Mouse (Mus musculus) olfactory bulb, adult 2 months (tissue): ENCODE results near the gene 4930564D02Rik.

Experiments
- CTCF ChIP-seq: fragments of 200-500 bp; IDR thresholded peaks from 2 replicates; pipeline ENCODE4 v1.5.1; 2012; ENCODE audit warnings: low read depth, mild to moderate bottlenecking, low read length, moderate library complexity; ENCODE audit not compliant: insufficient read depth
- POLR2A ChIP-seq: fragments of 200-500 bp; IDR thresholded peaks from 2 replicates; pipeline ENCODE4 v1.6.1; 2012; ENCODE audit warnings: mild to moderate bottlenecking, low read depth, low read length, moderate library complexity; ENCODE audit not compliant: insufficient read depth

DNA sequence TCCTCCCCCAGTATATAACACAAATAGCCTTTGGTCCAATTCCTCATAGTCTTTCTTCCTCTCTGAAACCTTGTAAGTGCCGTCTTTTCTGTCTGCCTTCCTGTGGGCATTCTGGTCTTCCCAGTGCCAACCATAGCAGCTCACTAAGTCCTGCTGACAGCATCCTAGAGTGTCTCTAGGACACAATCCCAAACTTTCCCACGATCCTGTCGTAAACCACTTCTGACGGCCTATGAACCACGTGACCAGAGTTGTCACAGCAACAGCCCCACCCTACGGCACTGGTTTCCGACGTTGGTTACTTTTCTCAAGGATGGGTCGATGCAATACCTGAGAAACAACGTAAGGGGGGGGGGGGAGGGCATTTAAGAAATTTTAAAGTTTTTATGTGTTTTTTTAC is at the start of gene 4930564D02Rik:
- TF ChIP-seq POLR2A (no peak), CTCF (no peak)
